Mouse (Mus musculus) bone marrow macrophage, adult 2 months (primary cell): ENCODE measurements around the gene 1700028P14Rik.

Source experiments
- CTCF ChIP-seq: IDR thresholded peaks from 2 replicates; pipeline ENCODE4 v1.5.1; 2012; ENCODE audit warnings: low read depth, mild to moderate bottlenecking, low read length, moderate library complexity
- POLR2A ChIP-seq: IDR thresholded peaks from 2 replicates; pipeline ENCODE4 v1.6.1; 2012; ENCODE audit warnings: mild to moderate bottlenecking, low read depth, low read length, borderline replicate concordance

DNA sequence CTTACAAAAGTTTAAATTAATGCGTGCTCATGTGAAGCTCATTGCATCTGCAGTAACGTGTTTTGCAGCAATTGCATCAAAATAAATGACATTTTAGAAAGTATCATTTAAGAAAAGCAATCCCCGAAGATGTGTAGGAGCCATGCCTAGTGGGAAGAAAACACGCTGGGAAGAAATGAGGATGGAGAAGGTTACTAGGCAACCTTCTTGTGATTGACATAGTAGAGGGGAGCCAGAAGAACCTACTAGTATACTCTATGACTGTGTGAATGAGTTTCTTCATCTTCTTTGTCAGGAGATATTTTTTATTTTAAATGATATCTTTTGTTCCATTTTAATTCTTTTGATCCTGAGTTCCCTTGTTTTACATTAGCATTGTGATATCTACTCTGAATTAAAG, 5.7 kb upstream of the 1700028P14Rik start:
- TF ChIP-seq CTCF (no peak), POLR2A (no peak)
